In genomic region chr6:83237123-83237522, GRCm38 (mm10) we compare ENCODE assay signal across 11 mouse cellular contexts. TPM values are rescaled to one million over a fixed set of nuclear protein-coding genes. Genes with fewer than 3 reads are reported as not detected.
DNase-seq lines count a peak whose midpoint lies in the region; ATAC-seq and TF ChIP-seq lines count a peak whose summit lies in the region.
"Had no signal": no experiment of that assay in that cellular context is flagged by ENCODE, and none has a peak within 500 bp of the region (broad histone marks: within the 10 kb centered on the region; RNA-seq: fewer than 3 reads in every experiment).

No protein-coding gene starts in this region.

- no peak overlapping the region for H3K4me3 ChIP-seq in lung, embryonic 14.5 days (ENCODE audit: low read depth, low read length)
- H3K4me3 ChIP-seq in forebrain, embryonic 11.5 days (ENCODE audit: low read depth, low read length) = no peak overlapping the region
- H3K4me3 ChIP-seq in neural tube, embryonic 15.5 days (replicated peaks) = no peak overlapping the region
- H3K4me3 ChIP-seq: gastrocnemius, adult 2 months; liver, embryonic 15.5 days had no signal

- no peaks in the 10 kb centered on the region for H3K36me3 ChIP-seq in lung, embryonic 14.5 days (ENCODE audit: insufficient read depth)
- no peaks in the 10 kb centered on the region for H3K36me3 ChIP-seq in forebrain, embryonic 11.5 days (ENCODE audit: control insufficient read depth, insufficient read depth, low read length)
- H3K36me3 ChIP-seq in neural tube, embryonic 15.5 days = no peaks in the 10 kb centered on the region
- H3K36me3 ChIP-seq: liver, embryonic 15.5 days had no signal

- no peak overlapping the region for H3K9ac ChIP-seq in lung, embryonic 14.5 days
- no peak overlapping the region; the same call in 1 of the 2 replicates for H3K9ac ChIP-seq in forebrain, embryonic 11.5 days (ENCODE audit: low read length)
- H3K9ac ChIP-seq in neural tube, embryonic 15.5 days (replicated peaks) = no peak overlapping the region
- H3K9ac ChIP-seq: liver, embryonic 15.5 days had no signal

- H3K9me3 ChIP-seq in lung, embryonic 14.5 days (ENCODE audit: low read depth, low read length) = no peaks in the 10 kb centered on the region
- H3K9me3 ChIP-seq in forebrain, embryonic 11.5 days (ENCODE audit: control insufficient read depth, low read length) = no peaks in the 10 kb centered on the region
- no peaks in the 10 kb centered on the region for H3K9me3 ChIP-seq in neural tube, embryonic 15.5 days (replicated peaks)
- H3K9me3 ChIP-seq: liver, embryonic 15.5 days had no signal

- peak overlapping the region; percentile 47 for H3K4me2 ChIP-seq in lung, embryonic 14.5 days
- peak overlapping the region; percentile 31; the same call in 1 of the 2 replicates for H3K4me2 ChIP-seq in forebrain, embryonic 11.5 days (ENCODE audit: low read depth, low read length, severe bottlenecking)
- H3K4me2 ChIP-seq in neural tube, embryonic 15.5 days = peak overlapping the region; percentile 31
- H3K4me2 ChIP-seq: liver, embryonic 15.5 days had no signal

- H3K4me1 ChIP-seq in lung, embryonic 14.5 days (ENCODE audit: insufficient read depth) = no peaks in the 10 kb centered on the region
- H3K4me1 ChIP-seq in forebrain, embryonic 11.5 days (replicated peaks; ENCODE audit: control insufficient read depth, insufficient read depth, low read length) = peaks cover 18% of the 10 kb centered on the region
- H3K4me1 ChIP-seq in neural tube, embryonic 15.5 days = peaks cover 21% of the 10 kb centered on the region

- ATAC-seq in lung, embryonic 14.5 days (ENCODE audit: insufficient read depth) = peak; percentile 77; the same call in 1 of the 2 replicates
- no peak for ATAC-seq in forebrain, embryonic 11.5 days (replicated peaks; ENCODE audit: low FRiP score)
- no peak for ATAC-seq in neural tube, embryonic 15.5 days (ENCODE audit: low FRiP score)

- DNase-seq in lung, embryonic 14.5 days = peak; percentile 20
- no peak for DNase-seq in lung, postnatal 14 days
- DNase-seq in forebrain, embryonic 11.5 days (ENCODE audit: low spot score) = no peak
- DNase-seq in kidney, postnatal 14 days = peak; percentile 10
- no peak for DNase-seq in cerebellum, adult 9-10 months
- DNase-seq in spleen, postnatal 4 days (ENCODE audit: low spot score in 2 of 2) = no peak
- no peak for DNase-seq in left cerebral cortex, postnatal 14 days (ENCODE audit: low spot score in 2 of 2)
- DNase-seq: gastrocnemius, adult 2 months; right cerebral cortex, postnatal 14 days had no signal

- no peak for TF ChIP-seq CTCF in lung, embryonic 14.5 days (IDR thresholded peaks at IDR 0.05; ENCODE audit: low read depth)

- WGBS in lung, embryonic 14.5 days = 2% methylated on average over 9 of the region's 9 CpGs
- under 1% methylated on average over 9 of the region's 9 CpGs for WGBS in forebrain, embryonic 11.5 days
- WGBS in neural tube, embryonic 15.5 days = 8% methylated on average over 5 of the region's 9 CpGs

- intact Hi-C loops in left cerebral cortex, postnatal 14 days (cut with DNase I) = no loop called here

- H3K27ac ChIP-seq in lung, embryonic 14.5 days (ENCODE audit: low read depth) = no peak overlapping the region; the same call in 1 of the 2 replicates
- no peak overlapping the region for H3K27ac ChIP-seq in forebrain, embryonic 11.5 days (ENCODE audit: low read depth, low read length)
- H3K27ac ChIP-seq in neural tube, embryonic 15.5 days (replicated peaks) = no peak overlapping the region
- H3K27ac ChIP-seq: gastrocnemius, adult 2 months; liver, embryonic 15.5 days had no signal

- peaks cover 11% of the 10 kb centered on the region for H3K27me3 ChIP-seq in lung, embryonic 14.5 days (ENCODE audit: insufficient read depth, low read length)
- peaks cover 26% of the 10 kb centered on the region for H3K27me3 ChIP-seq in forebrain, embryonic 11.5 days (ENCODE audit: control insufficient read depth, insufficient read depth, low read length)
- H3K27me3 ChIP-seq in neural tube, embryonic 15.5 days (replicated peaks) = peaks cover 7% of the 10 kb centered on the region; the same call in 1 of the 2 replicates

RNA-seq across cellular contexts. Expression of gene Slc4a5, which starts 17.5 kb away (rescaled TPM):
- polyA plus RNA-seq in lung, embryonic 14.5 days (2014; fragmentation: Nextera tagmentation; extraction: Ambion mirVana) = 0.61 and 0.64 TPM in 2 replicates
- 0.35 and 0.84 TPM in 2 replicates for polyA plus RNA-seq in forebrain, embryonic 11.5 days (2014; fragmentation: Nextera tagmentation; extraction: Ambion mirVana)
- polyA plus RNA-seq in neural tube, embryonic 15.5 days (2015; fragmentation: Nextera tagmentation; extraction: Ambion mirVana) = 0.27 and 0.57 TPM in 2 replicates
- 1 to 10 TPM; 1.1 TPM for total RNA-seq in left cerebral cortex, postnatal 14 days (2021)
- total RNA-seq: gastrocnemius, adult 2 months had no signal

Comparison
In these comparisons a context has a peak if more than half of its experiments do, and no peak if none do; other contexts are left out.
1. DNase-seq: peak in lung, embryonic 14.5 days (single experiment) and kidney, postnatal 14 days (single experiment); none in lung, postnatal 14 days (single experiment), forebrain, embryonic 11.5 days (single experiment), cerebellum, adult 9-10 months (single experiment), spleen, postnatal 4 days (0 of 2) and left cerebral cortex, postnatal 14 days (0 of 2).
2. Peak in every context shown above with its lines, with median percentiles within 50 percentile points of each other: H3K4me2 ChIP-seq.